Mouse (Mus musculus) heart, postnatal 25 days (tissue): ENCODE data around the gene Ppfibp2. TPM values are rescaled to one million over a fixed set of nuclear protein-coding genes. Genes with fewer than 3 reads are reported as not detected.

ENCODE experiments used
- DNase-seq: peaks from one replicate; pipeline ENCODE4 v3.0.0; 2022; ENCODE audit warnings: low spot score
- intact Hi-C: fragments of 180-260 bp; cut with DNase I; formaldehyde crosslinking; loops from one replicate; pipeline ENCODE4 v1.15.1; 2025
- total RNA-seq, 2 experiments: library from RNA; stranded (reverse); gene quantifications; 2 replicates each; pipeline ENCODE4 v1.2.3; 2021

Gene Ppfibp2
- 10 to 100 TPM; 20.4 to 20.9 TPM for total RNA-seq

DNA sequence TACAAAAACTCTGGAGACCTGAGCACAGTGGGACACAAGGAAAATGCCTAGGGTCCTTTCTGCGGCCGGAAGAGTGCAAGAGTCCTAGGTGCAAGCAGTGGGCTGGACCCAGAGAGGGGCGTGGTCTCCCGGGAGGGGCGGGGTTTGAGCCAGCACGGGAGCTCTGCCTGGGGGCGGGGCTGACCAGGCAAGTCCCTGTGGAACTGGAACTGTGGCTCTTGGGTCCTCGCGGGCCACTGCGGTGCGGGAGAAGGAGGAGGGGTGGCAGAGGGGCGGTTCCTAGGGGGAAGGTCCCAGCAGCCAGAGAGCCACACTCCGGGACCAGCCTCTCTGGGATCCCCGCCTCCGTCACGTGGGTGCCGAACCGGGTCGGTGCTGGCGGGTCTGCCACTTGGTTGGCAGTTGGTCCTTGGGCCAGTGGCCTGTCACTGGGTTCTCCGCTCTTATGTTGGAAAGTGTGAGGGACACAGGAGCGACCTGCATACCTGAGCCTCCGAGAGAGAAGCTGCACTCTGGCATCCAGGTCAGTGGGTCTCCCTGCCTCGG is at the start of gene Ppfibp2:
Gene Ppfibp2, plus strand, starts transcription at position 351 of the 546 bp plus-strand sequence.
- peak; percentile 73 for DNase-seq
- intact Hi-C loops: loop anchor here (5.0 kb wide), 1 partner anchor 67 kb away; no protein-coding TSS in a partner anchor

DNA sequence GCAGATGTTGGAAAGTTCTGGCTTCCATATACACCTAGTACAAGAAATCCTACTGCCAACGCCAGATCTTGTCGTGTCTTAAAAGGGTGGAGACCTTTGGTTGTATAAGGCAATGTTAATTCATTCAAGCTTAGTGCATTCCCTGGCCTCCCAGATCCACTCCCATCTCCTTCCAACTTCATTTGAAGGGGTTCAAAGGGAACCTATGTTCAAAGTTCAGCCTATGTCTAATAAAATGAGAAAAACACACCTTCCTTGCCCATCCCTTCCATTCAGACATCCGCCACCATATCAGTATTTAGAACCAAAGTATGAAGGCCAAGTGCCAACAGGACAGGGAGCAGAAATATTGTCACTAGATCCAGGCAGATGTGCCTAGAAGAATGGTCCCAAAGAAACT is 47.1 kb upstream of the Ppfibp2 start:
- no peak for DNase-seq
- intact Hi-C loops: no loop called here

DNA sequence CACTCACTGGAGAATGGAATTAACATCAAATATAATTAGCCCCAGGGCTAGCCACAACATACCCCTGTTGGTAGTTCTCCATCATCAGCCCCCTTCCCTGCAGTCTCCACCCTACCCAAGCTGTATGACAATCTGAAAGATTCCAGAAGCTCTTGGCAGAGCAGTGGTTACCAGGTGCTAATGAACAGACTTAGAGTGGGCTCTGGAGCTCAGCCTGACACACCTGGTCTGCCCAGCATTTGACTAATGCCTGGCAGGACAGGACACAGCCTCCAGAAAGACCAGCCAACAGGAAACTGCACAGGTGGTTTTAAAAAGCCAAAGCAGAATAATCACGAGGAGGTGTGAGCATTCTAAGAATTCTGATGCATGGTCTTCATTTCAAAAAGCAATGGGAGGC is 41.5 kb upstream of the Ppfibp2 start:
- no peak for DNase-seq
- intact Hi-C loops: no loop called here

DNA sequence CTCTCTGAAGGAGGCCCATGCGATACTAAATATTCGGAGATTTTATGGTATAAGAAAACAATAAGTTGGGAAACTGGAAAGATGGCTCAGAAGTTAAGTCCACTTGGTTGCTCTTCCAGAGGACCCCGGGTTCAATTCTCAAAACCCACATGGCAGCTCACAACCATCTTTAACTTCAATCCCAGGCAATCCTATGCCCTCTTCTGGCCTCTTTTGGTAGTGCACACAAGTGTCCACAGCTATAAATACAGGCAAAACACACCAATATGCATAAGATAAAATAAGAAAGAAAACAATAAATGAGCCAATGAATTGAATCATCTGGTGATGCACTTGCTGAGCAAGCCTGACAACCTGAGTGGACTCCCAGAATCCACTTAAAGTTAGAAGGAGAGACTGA is 39.1 kb upstream of the Ppfibp2 start:
- intact Hi-C loops: no loop called here
- no peak for DNase-seq

DNA sequence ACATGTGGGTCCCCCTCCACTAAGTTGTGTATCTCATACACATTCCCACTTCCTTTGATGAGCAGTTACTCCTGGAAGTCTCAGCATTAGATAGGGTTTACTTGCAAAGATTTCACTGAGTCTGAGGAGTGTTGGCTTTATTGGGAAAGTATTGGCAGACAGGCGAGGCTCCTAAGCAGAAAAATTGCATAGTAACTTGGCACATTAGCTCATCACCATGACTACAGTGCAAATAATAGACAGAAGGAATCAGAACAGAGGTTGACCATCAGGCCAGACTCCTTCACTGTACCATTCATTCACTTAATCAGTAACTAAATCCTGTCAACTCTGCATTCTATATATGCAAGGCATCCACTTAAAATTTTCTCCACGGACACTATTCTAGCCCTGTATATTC is 34.3 kb upstream of the Ppfibp2 start:
- DNase-seq: no peak
- intact Hi-C loops: no loop called here

DNA sequence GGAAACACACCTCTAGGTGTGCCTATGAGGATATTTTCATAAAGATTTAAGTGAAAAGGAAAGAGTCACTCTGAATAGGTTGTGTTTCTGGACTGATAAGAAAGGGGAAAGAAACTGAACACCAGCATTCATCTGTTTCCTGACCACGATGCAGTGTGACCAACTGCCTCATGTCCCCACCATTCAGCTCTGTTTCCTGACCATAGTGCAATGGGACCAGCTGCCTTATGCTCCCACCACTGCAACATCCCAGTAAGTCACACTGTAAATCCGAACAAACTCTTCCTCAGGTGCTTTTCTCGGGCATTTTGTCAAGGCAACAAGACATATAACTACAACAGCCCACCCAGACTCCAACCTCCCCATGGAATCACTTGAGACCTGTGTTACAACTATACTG is 33.4 kb upstream of the Ppfibp2 start:
- no peak for DNase-seq
- intact Hi-C loops: no loop called here

DNA sequence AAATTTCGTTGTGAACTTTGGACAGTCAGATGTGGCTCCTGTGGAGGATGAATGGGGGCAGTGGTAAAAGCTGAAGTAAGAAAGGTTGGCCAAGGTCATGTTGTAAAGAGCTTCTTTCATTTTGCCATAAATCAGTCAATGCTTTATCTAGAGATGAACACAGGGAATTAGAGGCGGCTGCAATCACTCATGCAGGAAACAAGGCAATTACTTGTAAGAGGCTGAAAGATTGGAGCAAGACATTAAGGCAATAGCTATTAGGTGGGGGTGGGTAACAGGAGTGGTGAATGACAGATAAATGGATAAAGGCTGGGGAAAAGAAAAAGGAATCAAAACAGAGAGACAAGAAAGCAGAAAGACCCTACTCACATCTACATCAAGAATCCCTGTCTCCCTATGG is 31.3 kb upstream of the Ppfibp2 start:
- intact Hi-C loops: no loop called here
- DNase-seq: no peak

DNA sequence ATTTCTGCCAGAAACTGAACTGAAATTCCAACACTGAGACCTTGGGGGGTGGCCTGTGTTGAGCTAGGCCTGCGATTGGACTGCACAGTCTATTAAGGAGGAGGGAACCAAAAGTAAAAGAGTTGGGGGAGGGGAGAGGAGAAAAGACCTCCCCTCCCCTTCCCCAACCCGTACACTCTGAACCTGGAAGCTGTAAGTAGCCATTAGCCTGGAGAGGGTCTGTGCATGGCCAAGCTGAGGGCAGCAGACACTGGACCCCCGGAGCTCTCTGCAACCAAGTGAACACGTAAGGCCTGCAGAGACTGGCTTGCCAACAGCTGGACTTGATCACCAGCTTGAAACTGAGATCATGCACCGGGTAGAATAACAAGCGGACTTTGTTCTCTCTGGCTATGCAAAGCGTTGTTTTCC is 27.7 kb upstream of the Ppfibp2 start, which contains the start of gene Olfml1:
Gene Olfml1, plus strand, starts transcription at position 186 of the 411 bp plus-strand sequence.
- intact Hi-C loops: no loop called here
- DNase-seq: peak; percentile 37

DNA sequence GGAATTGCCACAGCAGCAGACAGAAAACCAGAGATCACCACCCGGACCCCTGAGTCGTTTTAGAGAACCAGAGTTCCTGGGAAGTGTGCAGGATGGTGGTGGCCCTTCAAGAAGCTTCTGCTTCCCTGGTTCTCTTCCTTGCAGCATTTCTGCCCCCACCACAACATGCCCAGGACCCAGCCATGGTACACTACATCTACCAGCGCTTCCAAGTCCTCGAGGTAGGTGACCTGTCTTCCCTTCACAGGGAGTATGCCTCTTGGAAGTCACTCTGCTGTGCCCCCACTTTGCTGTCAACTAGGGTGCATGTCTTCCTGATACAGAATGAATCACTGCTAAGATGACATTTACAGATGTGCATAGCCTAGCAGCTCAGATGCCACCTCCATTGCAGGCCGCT is 27.3 kb upstream of the Ppfibp2 start:
- intact Hi-C loops: no loop called here
- DNase-seq: no peak

DNA sequence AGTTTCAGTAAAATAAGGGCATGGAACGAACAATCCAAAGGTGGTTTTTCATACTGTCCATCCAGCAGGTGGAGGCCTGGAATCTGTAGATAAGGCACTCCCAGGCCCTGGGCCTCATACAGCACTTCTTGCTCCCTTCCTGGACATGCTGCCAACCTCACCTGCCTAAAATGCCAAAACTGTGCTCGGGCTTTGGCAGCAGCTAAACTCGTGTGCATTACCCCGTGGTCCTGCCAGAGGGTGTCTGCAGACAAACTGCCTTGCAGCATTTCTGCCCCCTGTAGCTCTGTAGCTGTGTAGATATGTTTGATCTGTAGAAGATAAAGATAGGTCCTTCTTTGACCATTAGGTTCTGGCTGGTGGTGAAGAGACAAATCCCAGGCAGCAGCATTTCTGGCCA is 26.0 kb upstream of the Ppfibp2 start:
- intact Hi-C loops: no loop called here
- DNase-seq: no peak

DNA sequence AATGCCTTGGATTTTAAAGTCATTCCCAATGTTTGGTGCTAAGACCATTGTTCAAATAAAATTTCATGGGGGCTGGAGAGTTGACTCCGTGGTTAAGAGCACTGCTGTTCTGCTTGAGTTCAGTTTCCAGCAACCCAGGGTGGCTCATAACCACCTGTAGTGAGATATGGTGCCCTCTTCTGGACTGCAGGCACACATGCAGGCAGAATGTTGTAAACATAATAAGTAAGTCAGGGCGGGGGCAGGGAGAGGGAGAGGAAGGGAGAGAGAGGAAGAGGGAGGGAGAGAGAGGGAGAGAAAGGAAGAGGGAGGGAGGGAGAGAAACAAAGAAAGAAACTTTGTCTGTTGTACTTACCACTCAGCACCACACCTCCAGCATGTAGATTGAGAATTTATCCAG is 21.2 kb upstream of the Ppfibp2 start:
- DNase-seq: no peak
- intact Hi-C loops: no loop called here

DNA sequence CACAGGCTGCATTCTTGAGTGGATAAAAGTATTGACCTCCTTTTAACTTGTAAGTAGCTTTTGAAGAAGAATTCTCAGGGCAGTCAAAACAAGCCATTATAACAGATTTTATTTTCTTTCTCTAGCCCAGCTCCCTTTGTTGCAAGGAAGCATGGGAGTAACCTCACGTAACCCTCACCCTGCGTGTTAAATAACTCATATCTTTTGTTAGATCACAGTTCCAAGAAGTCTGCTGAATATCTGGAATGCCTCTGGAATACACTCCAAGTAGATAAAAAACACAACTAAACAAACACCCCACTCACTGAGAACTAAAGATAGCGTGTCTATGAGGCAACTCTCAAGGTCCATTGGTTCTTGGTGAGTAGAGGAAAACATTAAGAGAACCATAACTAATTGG is 20.7 kb upstream of the Ppfibp2 start:
- intact Hi-C loops: no loop called here
- no peak for DNase-seq

DNA sequence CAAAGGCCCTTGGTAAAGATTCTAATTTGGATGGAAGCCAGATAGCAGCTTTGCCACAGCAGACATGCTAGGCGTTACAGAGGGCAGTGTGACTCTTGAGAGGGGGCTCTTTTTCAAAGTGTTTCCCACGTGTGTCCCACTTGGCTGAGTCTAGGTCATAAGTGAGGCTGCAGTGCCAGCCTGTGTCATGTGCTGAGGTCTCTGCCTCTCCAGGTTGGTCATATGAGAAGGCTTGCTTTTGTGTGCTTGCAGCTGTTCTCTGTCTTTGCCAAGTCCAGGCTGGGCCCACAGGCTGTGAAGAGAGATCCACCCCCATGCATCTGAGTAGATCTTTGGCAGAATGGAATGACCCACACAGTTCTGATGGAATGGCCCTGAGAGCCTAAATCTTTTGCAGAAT is 2.4 kb upstream of the Ppfibp2 start:
- intact Hi-C loops: loop anchor here (5.0 kb wide), 1 partner anchor 70 kb away; no protein-coding TSS in a partner anchor

DNA sequence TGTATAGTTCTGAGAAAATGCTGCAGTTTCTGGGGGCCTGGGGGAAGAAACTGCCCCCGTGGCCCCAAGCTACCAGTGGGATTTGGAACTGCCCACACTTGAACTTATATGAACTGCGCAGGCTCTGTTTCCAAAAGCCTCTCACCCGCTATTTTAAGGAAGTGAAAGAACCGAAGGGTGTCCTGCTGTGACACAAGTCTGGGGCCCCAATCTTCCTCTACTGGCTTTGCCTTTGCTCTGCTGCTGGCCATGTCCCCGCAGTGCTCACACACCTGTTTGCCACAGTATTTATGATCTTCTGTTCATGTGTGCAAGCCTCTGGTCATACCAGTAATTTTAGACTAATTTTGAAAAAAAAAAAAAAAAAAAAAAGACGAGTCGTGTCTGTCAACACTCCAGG is 1.1 kb upstream of the Ppfibp2 start:
- DNase-seq: no peak
- intact Hi-C loops: loop anchor here (5.0 kb wide), 1 partner anchor 68 kb away; no protein-coding TSS in a partner anchor

More for the DNA sequence above, 2.4 kb upstream of the Ppfibp2 start:
- no peak for DNase-seq

DNA sequence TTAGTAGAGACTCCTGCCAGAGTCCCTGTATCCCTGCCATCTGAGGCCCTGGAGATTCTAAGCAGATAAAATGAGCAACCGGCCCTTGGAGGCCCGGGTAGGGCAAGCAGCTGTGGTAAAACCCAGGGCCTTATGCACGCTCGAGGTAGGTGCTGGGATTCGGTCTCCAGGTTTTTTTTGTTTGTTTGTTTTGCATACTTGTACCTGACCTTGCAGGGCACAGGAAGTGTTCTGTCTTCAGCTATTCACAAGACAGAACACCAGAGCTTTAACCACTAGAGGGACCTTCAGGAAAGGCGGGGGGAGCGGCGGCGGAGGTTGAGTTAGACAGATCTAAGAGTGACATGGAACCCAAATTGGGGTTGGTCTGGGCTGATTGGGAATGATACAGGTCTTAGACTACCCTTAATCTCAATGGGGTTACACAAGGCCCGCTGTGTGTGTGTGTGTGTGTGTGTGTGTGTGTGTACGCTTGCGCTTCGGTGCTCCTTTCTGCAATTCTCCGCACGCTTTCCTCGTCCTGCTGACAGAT is 616 bp upstream of the Ppfibp2 start:
- intact Hi-C loops: loop anchor here (5.0 kb wide), 1 partner anchor 68 kb away; no protein-coding TSS in a partner anchor
- DNase-seq: no peak

DNA sequence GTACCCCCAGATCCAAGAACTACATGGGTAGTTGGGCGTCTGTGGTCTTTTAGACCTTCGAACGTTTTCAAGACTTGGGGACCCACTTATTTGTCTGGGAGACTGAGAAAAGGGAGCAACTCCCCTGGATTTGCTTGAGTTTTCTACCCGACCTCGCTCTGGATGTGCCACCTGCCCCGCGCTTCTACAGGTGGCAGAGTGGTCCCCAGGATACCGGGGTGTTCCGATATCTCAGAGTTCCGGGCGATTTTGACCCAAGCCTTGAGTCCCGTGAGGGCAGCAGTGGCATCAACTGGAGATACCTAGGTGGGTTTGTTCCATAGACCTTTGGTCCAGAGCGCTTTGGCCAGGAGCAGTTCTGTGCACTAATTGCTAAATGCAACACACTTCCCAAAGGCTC is 419 bp downstream of the Ppfibp2 start:
- intact Hi-C loops: no loop called here
- DNase-seq: no peak

DNA sequence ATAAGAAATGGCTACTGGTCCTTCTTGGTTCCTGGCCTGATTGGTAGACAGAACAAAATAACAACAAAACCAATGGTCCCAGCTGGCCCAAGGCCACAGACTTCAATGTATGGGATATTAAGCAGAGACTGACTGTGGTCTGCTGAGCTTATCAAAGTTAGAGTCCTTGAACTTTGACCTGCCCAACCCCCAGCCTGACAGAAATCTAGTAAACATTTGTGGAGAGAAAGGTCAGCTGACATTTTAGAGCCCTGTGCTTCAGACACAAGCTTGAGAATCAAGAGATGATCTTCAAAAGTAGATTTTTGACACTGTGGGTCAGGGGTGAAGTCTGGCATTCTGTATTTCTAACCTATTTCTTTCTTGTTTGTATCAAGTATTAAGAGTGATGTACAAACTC is 1.7 kb downstream of the Ppfibp2 start:
- intact Hi-C loops: no loop called here
- DNase-seq: no peak

DNA sequence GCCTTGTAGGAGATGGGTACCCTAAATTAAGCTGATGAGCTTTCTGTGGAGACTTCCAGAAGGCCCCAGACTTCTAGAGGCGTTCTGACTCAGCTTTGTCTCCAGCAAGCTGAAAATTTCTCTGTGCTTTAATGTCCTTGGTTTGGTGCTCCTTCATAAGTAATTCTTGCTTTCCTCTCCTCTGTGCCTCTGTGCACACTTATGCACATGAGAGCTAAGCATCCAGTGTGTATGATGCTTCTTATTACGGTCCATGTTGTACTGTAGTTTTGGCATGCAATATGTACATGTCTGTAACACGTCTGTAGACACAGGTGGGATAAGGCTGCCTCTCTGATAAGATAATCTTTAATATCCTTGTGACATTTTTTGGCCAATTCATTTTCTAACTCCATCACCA is 2.9 kb downstream of the Ppfibp2 start:
- intact Hi-C loops: no loop called here
- DNase-seq: no peak

DNA sequence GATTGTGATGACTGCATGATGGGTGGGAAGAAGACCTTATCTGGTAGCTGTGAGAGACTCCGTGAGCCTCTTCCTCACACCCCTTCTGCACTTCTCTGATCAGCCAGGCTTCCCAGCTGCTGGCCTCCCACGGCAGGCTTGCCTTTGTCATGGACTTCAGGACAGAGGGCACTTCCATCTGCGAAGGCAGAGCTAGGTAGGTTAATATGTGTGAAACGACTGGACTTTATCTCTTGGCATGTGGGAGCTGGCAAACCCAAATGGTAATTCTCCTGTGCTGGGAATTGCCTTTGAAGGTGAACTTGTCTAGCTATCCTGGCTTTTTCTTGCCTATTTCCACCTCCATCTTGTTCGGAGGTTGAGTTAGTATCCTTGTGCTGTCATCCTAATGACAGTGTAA is 5.6 kb downstream of the Ppfibp2 start:
- intact Hi-C loops: no loop called here
- DNase-seq: no peak

DNA sequence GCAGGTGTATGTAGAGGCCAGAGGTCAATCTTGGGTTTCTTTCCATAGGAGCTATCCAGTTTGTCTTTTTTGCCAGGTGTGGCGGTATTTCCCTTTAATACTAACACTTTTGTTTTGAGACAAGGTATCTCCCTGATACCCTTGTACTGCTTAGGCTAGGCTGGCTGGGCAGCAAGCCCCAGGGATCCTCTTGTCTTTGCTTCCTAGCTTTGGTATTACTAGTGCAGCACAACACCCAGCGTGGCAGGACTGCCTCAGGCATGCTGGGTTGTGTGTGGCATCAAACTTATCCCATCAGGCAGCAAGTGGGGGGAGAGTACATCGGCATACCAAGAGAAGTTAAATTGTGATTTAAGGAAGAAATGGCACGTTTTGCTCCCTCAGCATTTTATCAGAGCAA is 7.5 kb downstream of the Ppfibp2 start:
- DNase-seq: no peak
- intact Hi-C loops: no loop called here

DNA sequence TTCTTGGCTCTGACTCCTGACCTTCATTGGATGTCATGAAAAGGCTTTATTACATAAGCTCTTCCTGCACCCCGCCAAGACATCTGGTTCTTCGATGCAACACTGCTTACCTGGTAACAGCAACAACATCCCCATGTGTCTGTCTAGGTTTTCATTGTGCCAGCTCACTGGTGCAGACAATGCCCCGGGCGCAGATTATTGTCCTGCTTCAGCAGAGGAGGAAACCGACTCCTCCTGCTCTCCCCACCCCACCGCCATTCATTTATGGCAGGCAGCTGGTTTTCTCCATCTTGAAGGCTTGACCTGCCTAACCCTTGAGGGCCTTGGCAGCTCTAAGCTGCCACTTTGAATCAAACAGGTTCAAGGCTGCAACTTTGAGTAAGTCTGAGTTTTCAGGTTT is 7.9 kb downstream of the Ppfibp2 start:
- DNase-seq: no peak
- intact Hi-C loops: no loop called here

DNA sequence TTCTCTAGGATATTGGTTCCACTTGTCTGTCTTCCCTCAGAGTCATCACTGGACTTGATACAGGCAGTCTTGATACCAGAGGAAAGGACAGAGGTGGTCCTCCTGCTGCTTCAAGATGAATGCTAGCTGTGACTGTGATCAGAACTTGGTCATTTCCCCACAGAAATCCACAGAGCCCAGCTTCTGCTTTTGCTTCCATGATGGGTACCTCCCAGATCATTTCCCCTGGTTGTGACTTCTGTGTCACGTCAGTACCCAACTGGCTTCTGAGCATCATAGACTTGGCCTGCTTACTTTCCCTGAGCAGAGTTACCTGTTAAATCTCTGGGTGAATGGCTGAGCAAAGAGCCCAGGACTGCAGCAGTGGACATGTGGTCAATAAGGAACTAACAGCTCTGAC is 12.8 kb downstream of the Ppfibp2 start:
- intact Hi-C loops: no loop called here
- DNase-seq: no peak
